Mouse (Mus musculus): ENCODE results near the gene Dact3. TPM values are rescaled to one million over a fixed set of nuclear protein-coding genes. Genes with fewer than 3 reads are reported as not detected.

Dact3 gene
- polyA plus RNA-seq, 1 experiment from 2014 or later = 3.5 TPM

GRCm38 (mm10) chr7:16893612-16894011 is 18.5 kb downstream of the Dact3 start:
- Histone ChIP-seq H3K36me3 (ENCODE audit: control insufficient read depth, insufficient read depth, low read length) (no peaks in the 10 kb centered on the region), H3K27me3 (replicated peaks; ENCODE audit: control insufficient read depth, insufficient read depth, low read length) (peaks cover 8% of the 10 kb centered on the region), H3K27ac (ENCODE audit: low read depth, low read length) (no peak overlapping the region), H3K4me2 (ENCODE audit: low read length) (no peak overlapping the region), H3K9me3 (ENCODE audit: control insufficient read depth, low read length) (no peaks in the 10 kb centered on the region), H3K4me1 (ENCODE audit: control insufficient read depth, insufficient read depth, low read depth, low read length) (peaks cover 21% of the 10 kb centered on the region), H3K9ac (ENCODE audit: low read depth, low read length) (no peak overlapping the region), H3K4me3 (ENCODE audit: low read length) (no peak overlapping the region)
- WGBS = 6% methylated on average over 6 of the region's 6 CpGs
- no peak for ATAC-seq

- Histone ChIP-seq H3K9me3 (ENCODE audit: control insufficient read depth, low read length) (no peaks in the 10 kb centered on the region), H3K27ac (ENCODE audit: low read depth, low read length) (no peak overlapping the region), H3K36me3 (ENCODE audit: control insufficient read depth, insufficient read depth, low read length) (no peaks in the 10 kb centered on the region), H3K4me2 (ENCODE audit: low read length) (no peak overlapping the region; the same call in 1 of the 2 replicates), H3K9ac (ENCODE audit: low read depth, low read length) (no peak overlapping the region), H3K4me1 (ENCODE audit: control insufficient read depth, insufficient read depth, low read depth, low read length) (peaks cover 21% of the 10 kb centered on the region), H3K4me3 (ENCODE audit: low read length) (no peak overlapping the region), H3K27me3 (replicated peaks; ENCODE audit: control insufficient read depth, insufficient read depth, low read length) (peaks cover 8% of the 10 kb centered on the region)
- ATAC-seq = no peak
- 0% methylated on average over 4 of the region's 4 CpGs for WGBS
These were observed 19.2 kb downstream of the Dact3 start for GRCm38 (mm10) chr7:16894279-16894678.

- peak overlapping the region; percentile 56 for H3K4me2 ChIP-seq (ENCODE audit: low read length)
- ATAC-seq = peak; percentile 38
- H3K27me3 ChIP-seq (replicated peaks; ENCODE audit: control insufficient read depth, insufficient read depth, low read length) = peaks cover 8% of the 10 kb centered on the region
- peak overlapping the region; percentile 50; the same call in 1 of the 2 replicates for H3K9ac ChIP-seq (ENCODE audit: low read depth, low read length)
- under 1% methylated on average over 24 of the region's 24 CpGs for WGBS
- H3K4me3 ChIP-seq (ENCODE audit: low read length) = peak overlapping the region; percentile 19
- H3K36me3 ChIP-seq (ENCODE audit: control insufficient read depth, insufficient read depth, low read length) = no peaks in the 10 kb centered on the region
- peaks cover 21% of the 10 kb centered on the region for H3K4me1 ChIP-seq (ENCODE audit: control insufficient read depth, insufficient read depth, low read depth, low read length)
- H3K27ac ChIP-seq (ENCODE audit: low read depth, low read length) = no peak overlapping the region
- no peaks in the 10 kb centered on the region for H3K9me3 ChIP-seq (ENCODE audit: control insufficient read depth, low read length)
These were observed 19.9 kb downstream of the Dact3 start for GRCm38 (mm10) chr7:16895000-16895399.

GRCm38 (mm10) chr7:16895511-16895910 is 20.4 kb downstream of the Dact3 start:
- 29% methylated on average over 10 of the region's 10 CpGs for WGBS
- H3K4me2 ChIP-seq (ENCODE audit: low read length) = peak overlapping the region; percentile 56
- peaks cover 7% of the 10 kb centered on the region for H3K27me3 ChIP-seq (replicated peaks; ENCODE audit: control insufficient read depth, insufficient read depth, low read length)
- H3K27ac ChIP-seq (ENCODE audit: low read depth, low read length) = no peak overlapping the region
- peak overlapping the region; percentile 50; the same call in 1 of the 2 replicates for H3K9ac ChIP-seq (ENCODE audit: low read depth, low read length)
- peaks cover 21% of the 10 kb centered on the region for H3K4me1 ChIP-seq (ENCODE audit: control insufficient read depth, insufficient read depth, low read depth, low read length)
- no peaks in the 10 kb centered on the region for H3K36me3 ChIP-seq (ENCODE audit: control insufficient read depth, insufficient read depth, low read length)
- no peak overlapping the region; the same call in 1 of the 2 replicates for H3K4me3 ChIP-seq (ENCODE audit: low read length)
- ATAC-seq = no peak
- H3K9me3 ChIP-seq (ENCODE audit: control insufficient read depth, low read length) = no peaks in the 10 kb centered on the region

GRCm38 (mm10) chr7:16900526-16900925 is 25.4 kb downstream of the Dact3 start:
- no peaks in the 10 kb centered on the region for H3K27me3 ChIP-seq (replicated peaks; ENCODE audit: control insufficient read depth, insufficient read depth, low read length)
- no peaks in the 10 kb centered on the region for H3K9me3 ChIP-seq (ENCODE audit: control insufficient read depth, low read length)
- H3K4me3 ChIP-seq (ENCODE audit: low read length) = no peak overlapping the region
- H3K4me1 ChIP-seq (ENCODE audit: control insufficient read depth, insufficient read depth, low read depth, low read length) = no peaks in the 10 kb centered on the region; the same call in 1 of the 2 replicates
- no peaks in the 10 kb centered on the region for H3K36me3 ChIP-seq (ENCODE audit: control insufficient read depth, insufficient read depth, low read length)
- no peak for ATAC-seq
- no peak overlapping the region for H3K4me2 ChIP-seq (ENCODE audit: low read length)
- no peak overlapping the region for H3K27ac ChIP-seq (ENCODE audit: low read depth, low read length)
- no peak overlapping the region for H3K9ac ChIP-seq (ENCODE audit: low read depth, low read length)
- 29% methylated on average over 5 of the region's 5 CpGs for WGBS

- Histone ChIP-seq H3K9ac (ENCODE audit: low read depth, low read length) (no peak overlapping the region), H3K36me3 (ENCODE audit: control insufficient read depth, insufficient read depth, low read length) (no peaks in the 10 kb centered on the region), H3K4me1 (ENCODE audit: control insufficient read depth, insufficient read depth, low read depth, low read length) (no peaks in the 10 kb centered on the region; the same call in 1 of the 2 replicates), H3K4me2 (ENCODE audit: low read length) (no peak overlapping the region), H3K27me3 (replicated peaks; ENCODE audit: control insufficient read depth, insufficient read depth, low read length) (no peaks in the 10 kb centered on the region), H3K4me3 (ENCODE audit: low read length) (no peak overlapping the region), H3K27ac (ENCODE audit: low read depth, low read length) (no peak overlapping the region), H3K9me3 (ENCODE audit: control insufficient read depth, low read length) (no peaks in the 10 kb centered on the region)
- 84% methylated on average over 2 of the region's 2 CpGs for WGBS
- no peak for ATAC-seq
These were observed 28.4 kb downstream of the Dact3 start for GRCm38 (mm10) chr7:16903439-16903955.

- H3K4me3 ChIP-seq (ENCODE audit: low read length) = no peak overlapping the region
- H3K9me3 ChIP-seq (ENCODE audit: control insufficient read depth, low read length) = no peaks in the 10 kb centered on the region
- H3K27ac ChIP-seq (ENCODE audit: low read depth, low read length) = no peak overlapping the region
- no peaks in the 10 kb centered on the region for H3K36me3 ChIP-seq (ENCODE audit: control insufficient read depth, insufficient read depth, low read length)
- ATAC-seq = no peak
- H3K4me1 ChIP-seq (ENCODE audit: control insufficient read depth, insufficient read depth, low read depth, low read length) = no peaks in the 10 kb centered on the region; the same call in 1 of the 2 replicates
- no peaks in the 10 kb centered on the region for H3K27me3 ChIP-seq (replicated peaks; ENCODE audit: control insufficient read depth, insufficient read depth, low read length)
- WGBS = 48% methylated on average over 8 of the region's 10 CpGs
- H3K9ac ChIP-seq (ENCODE audit: low read depth, low read length) = no peak overlapping the region
- H3K4me2 ChIP-seq (ENCODE audit: low read length) = no peak overlapping the region
These were observed 29.1 kb downstream of the Dact3 start for GRCm38 (mm10) chr7:16904120-16904675.

GRCm38 (mm10) chr7:16905491-16906021 is 30.4 kb downstream of the Dact3 start:
- no peaks in the 10 kb centered on the region for H3K36me3 ChIP-seq (ENCODE audit: control insufficient read depth, insufficient read depth, low read length)
- no peak overlapping the region for H3K4me3 ChIP-seq (ENCODE audit: low read length)
- H3K4me1 ChIP-seq (ENCODE audit: control insufficient read depth, insufficient read depth, low read depth, low read length) = no peaks in the 10 kb centered on the region
- no peak for ATAC-seq
- no peak overlapping the region for H3K4me2 ChIP-seq (ENCODE audit: low read length)
- no peak overlapping the region for H3K9ac ChIP-seq (ENCODE audit: low read depth, low read length)
- WGBS = 56% methylated on average over 9 of the region's 9 CpGs
- no peaks in the 10 kb centered on the region for H3K27me3 ChIP-seq (replicated peaks; ENCODE audit: control insufficient read depth, insufficient read depth, low read length)
- no peak overlapping the region for H3K27ac ChIP-seq (ENCODE audit: low read depth, low read length)
- H3K9me3 ChIP-seq (ENCODE audit: control insufficient read depth, low read length) = no peaks in the 10 kb centered on the region

GRCm38 (mm10) chr7:16906281-16906680 is 31.2 kb downstream of the Dact3 start, which contains the start of gene Ptgir:
Gene Ptgir (plus strand): TSS chr7:16906490.
- Histone ChIP-seq H3K9me3 (ENCODE audit: control insufficient read depth, low read length) (no peaks in the 10 kb centered on the region), H3K27me3 (replicated peaks; ENCODE audit: control insufficient read depth, insufficient read depth, low read length) (no peaks in the 10 kb centered on the region), H3K27ac (ENCODE audit: low read depth, low read length) (no peak within 1 kb of the TSS), H3K9ac (ENCODE audit: low read depth, low read length) (no peak within 1 kb of the TSS), H3K36me3 (ENCODE audit: control insufficient read depth, insufficient read depth, low read length) (no peaks in the 10 kb centered on the region), H3K4me3 (ENCODE audit: low read length) (no peak within 1 kb of the TSS), H3K4me1 (ENCODE audit: control insufficient read depth, insufficient read depth, low read depth, low read length) (no peaks in the 10 kb centered on the region), H3K4me2 (ENCODE audit: low read length) (no peak within 1 kb of the TSS)
- WGBS = 13% methylated on average over 6 of the region's 6 CpGs
- no peak for ATAC-seq

All from hindbrain, embryonic 16.5 days (tissue).